Mouse (Mus musculus) limb, embryonic 15.5 days (tissue): ENCODE measurements at regions not wholly inside any gene's neighbourhood (a gene's known extent, or its start where the extent isn't known, plus 50 kb on each side); places are given as distances from the start of the nearest gene placed in this dataset.
A peak's percentile ranks its signal among the peaks of the same experiment; 100 is the strongest.

Source experiments
- ATAC-seq: fragments of 200-750 bp; cut with Nextera tagmentation; 2 replicates; pipeline ENCODE4 v1.8.0; 2017; ENCODE audit warnings: low read depth, moderate TSS enrichment; ENCODE audit not compliant: insufficient number of reproducible peaks, low FRiP score, low TSS enrichment
- H3K27ac ChIP-seq: fragments of 300-500 bp; sonication (generic); 2 replicates; pipeline ENCODE4 v1.5.1; 2015; ENCODE audit warnings: moderate library complexity, mild to moderate bottlenecking, inconsistent platforms
- H3K27me3 ChIP-seq: fragments of 300-500 bp; sonication (generic); 2 replicates; pipeline ENCODE4 v1.6.1; 2015; ENCODE audit warnings: inconsistent platforms
- H3K36me3 ChIP-seq: fragments of 300-500 bp; sonication (generic); 2 replicates; pipeline ENCODE4 v1.6.1; 2015; ENCODE audit warnings: inconsistent platforms
- H3K4me1 ChIP-seq: fragments of 300-500 bp; sonication (generic); 2 replicates; pipeline ENCODE4 v1.6.1; 2015; ENCODE audit warnings: inconsistent platforms
- H3K4me2 ChIP-seq: fragments of 300-500 bp; sonication (generic); 2 replicates; pipeline ENCODE4 v1.6.1; 2015; ENCODE audit warnings: mild to moderate bottlenecking, inconsistent platforms
- H3K4me3 ChIP-seq: fragments of 300-500 bp; sonication (generic); 2 replicates; pipeline ENCODE4 v1.5.1; 2015; ENCODE audit warnings: mild to moderate bottlenecking, inconsistent platforms
- H3K9ac ChIP-seq: fragments of 300-500 bp; sonication (generic); 2 replicates; pipeline ENCODE4 v1.6.1; 2015; ENCODE audit warnings: inconsistent platforms
- H3K9me3 ChIP-seq: fragments of 300-500 bp; sonication (generic); 2 replicates; pipeline ENCODE4 v1.6.1; 2016; ENCODE audit warnings: inconsistent platforms
- WGBS: fragments of 180-500 bp; shearing (Covaris S2); methylation state at CpG from one replicate; pipeline ENCODE4 v1.1.7; 2015; 5-methylcytosine and 5-hydroxymethylcytosine counted together

- H3K27me3 ChIP-seq, result no peaks in the 10 kb centered on the region
- ATAC-seq, result no peak
- 79% methylated on average over 11 of the region's 11 CpGs for WGBS
Measured at GRCm38 (mm10) chr6:117569576-117570326, 271.2 kb upstream of the Zfp637 start.

GRCm38 (mm10) chr6:117570346-117570745, 270.6 kb upstream of the Zfp637 start:
- no peak for ATAC-seq
- H3K9ac ChIP-seq, result no peak overlapping the region
- H3K36me3 ChIP-seq, result no peaks in the 10 kb centered on the region
- H3K27ac ChIP-seq, result no peak overlapping the region
- no peak overlapping the region for H3K4me3 ChIP-seq
- H3K4me2 ChIP-seq, result no peak overlapping the region
- WGBS, result 77% methylated on average over 7 of the region's 7 CpGs
- H3K9me3 ChIP-seq, result no peaks in the 10 kb centered on the region
- no peaks in the 10 kb centered on the region for H3K27me3 ChIP-seq
- H3K4me1 ChIP-seq, result 0 out of 2 replicates have a peak, but pooled peaks cover 6% of the 10 kb centered on the region

More at GRCm38 (mm10) chr6:117569576-117570326, 271.2 kb upstream of the Zfp637 start:
- H3K4me2 ChIP-seq, result no peak overlapping the region
- H3K36me3 ChIP-seq, result no peaks in the 10 kb centered on the region
- no peak overlapping the region for H3K27ac ChIP-seq
- 0 out of 2 replicates have a peak, but pooled peaks cover 6% of the 10 kb centered on the region for H3K4me1 ChIP-seq
- H3K4me3 ChIP-seq, result no peak overlapping the region
- no peak overlapping the region for H3K9ac ChIP-seq
- no peaks in the 10 kb centered on the region for H3K9me3 ChIP-seq

- 75% methylated on average over 4 of the region's 4 CpGs for WGBS
- Histone ChIP-seq H3K27ac (no peak overlapping the region), H3K9ac (no peak overlapping the region), H3K36me3 (no peaks in the 10 kb centered on the region), H3K9me3 (no peaks in the 10 kb centered on the region), H3K4me3 (no peak overlapping the region), H3K4me1 (0 out of 2 replicates have a peak, but pooled peaks cover 6% of the 10 kb centered on the region), H3K4me2 (no peak overlapping the region), H3K27me3 (no peaks in the 10 kb centered on the region)
- ATAC-seq, result no peak
Measured at GRCm38 (mm10) chr6:117570791-117571190, 270.2 kb upstream of the Zfp637 start.

- Histone ChIP-seq H3K27me3 (no peaks in the 10 kb centered on the region), H3K9me3 (no peaks in the 10 kb centered on the region), H3K27ac (no peak overlapping the region), H3K9ac (no peak overlapping the region), H3K4me1 (0 out of 2 replicates have a peak, but pooled peaks cover 6% of the 10 kb centered on the region), H3K4me2 (no peak overlapping the region), H3K4me3 (no peak overlapping the region), H3K36me3 (no peaks in the 10 kb centered on the region)
- ATAC-seq, result no peak
- WGBS, result 80% methylated on average over 14 of the region's 14 CpGs
Measured at GRCm38 (mm10) chr6:117572006-117572405, 269.0 kb upstream of the Zfp637 start.

- WGBS, result 92% methylated on average over 8 of the region's 8 CpGs
- ATAC-seq, result no peak
- H3K9ac ChIP-seq, result no peak overlapping the region
Measured at GRCm38 (mm10) chr6:117573371-117573770, 267.6 kb upstream of the Zfp637 start.

GRCm38 (mm10) chr6:117574146-117574545, 266.8 kb upstream of the Zfp637 start:
- Histone ChIP-seq H3K4me2 (no peak overlapping the region), H3K4me1 (0 out of 2 replicates have a peak, but pooled peaks cover 6% of the 10 kb centered on the region), H3K36me3 (no peaks in the 10 kb centered on the region), H3K9me3 (no peaks in the 10 kb centered on the region), H3K9ac (no peak overlapping the region), H3K27me3 (no peaks in the 10 kb centered on the region), H3K27ac (no peak overlapping the region), H3K4me3 (no peak overlapping the region)
- 75% methylated on average over 10 of the region's 10 CpGs for WGBS
- ATAC-seq, result no peak

More at GRCm38 (mm10) chr6:117573371-117573770, 267.6 kb upstream of the Zfp637 start:
- 0 out of 2 replicates have a peak, but pooled peaks cover 6% of the 10 kb centered on the region for H3K4me1 ChIP-seq
- no peaks in the 10 kb centered on the region for H3K27me3 ChIP-seq
- H3K4me3 ChIP-seq, result no peak overlapping the region
- no peak overlapping the region for H3K27ac ChIP-seq
- no peak overlapping the region for H3K4me2 ChIP-seq
- H3K9me3 ChIP-seq, result no peaks in the 10 kb centered on the region
- no peaks in the 10 kb centered on the region for H3K36me3 ChIP-seq

- Histone ChIP-seq H3K9ac (no peak overlapping the region), H3K27me3 (no peaks in the 10 kb centered on the region), H3K36me3 (no peaks in the 10 kb centered on the region), H3K4me2 (no peak overlapping the region), H3K4me3 (no peak overlapping the region), H3K27ac (no peak overlapping the region), H3K4me1 (0 out of 2 replicates have a peak, but pooled peaks cover 6% of the 10 kb centered on the region), H3K9me3 (no peaks in the 10 kb centered on the region)
- 0 out of 2 replicates have a peak, but pooled peaks have one; percentile 35 for ATAC-seq
- 81% methylated on average over 5 of the region's 5 CpGs for WGBS
Measured at GRCm38 (mm10) chr6:117575057-117575456, 265.9 kb upstream of the Zfp637 start.

- Histone ChIP-seq H3K27ac (no peak overlapping the region), H3K4me1 (no peaks in the 10 kb centered on the region), H3K9ac (no peak overlapping the region), H3K4me2 (no peak overlapping the region), H3K9me3 (no peaks in the 10 kb centered on the region), H3K27me3 (no peaks in the 10 kb centered on the region), H3K4me3 (no peak overlapping the region), H3K36me3 (no peaks in the 10 kb centered on the region)
- WGBS, result 83% methylated on average over 9 of the region's 9 CpGs
- ATAC-seq, result no peak
Measured at GRCm38 (mm10) chr6:117576021-117576420, 265.0 kb upstream of the Zfp637 start.

- no peaks in the 10 kb centered on the region for H3K9me3 ChIP-seq
- H3K27me3 ChIP-seq, result no peaks in the 10 kb centered on the region
- H3K36me3 ChIP-seq, result no peaks in the 10 kb centered on the region
- no peak overlapping the region for H3K4me2 ChIP-seq
- H3K9ac ChIP-seq, result no peak overlapping the region
- H3K4me1 ChIP-seq, result no peaks in the 10 kb centered on the region
- H3K27ac ChIP-seq, result no peak overlapping the region
- no peak for ATAC-seq
- WGBS, result 71% methylated on average over 10 of the region's 10 CpGs
- no peak overlapping the region for H3K4me3 ChIP-seq
Measured at GRCm38 (mm10) chr6:117577539-117578521, 263.1 kb upstream of the Zfp637 start.

GRCm38 (mm10) chr6:117580951-117581350, 260.0 kb upstream of the Zfp637 start:
- H3K27me3 ChIP-seq, result no peaks in the 10 kb centered on the region
- no peaks in the 10 kb centered on the region for H3K36me3 ChIP-seq
- WGBS, result 51% methylated on average over 2 of the region's 2 CpGs
- no peak overlapping the region for H3K27ac ChIP-seq
- no peaks in the 10 kb centered on the region for H3K9me3 ChIP-seq
- no peak overlapping the region for H3K4me2 ChIP-seq
- no peak overlapping the region for H3K4me3 ChIP-seq
- H3K9ac ChIP-seq, result no peak overlapping the region
- no peak for ATAC-seq
- no peaks in the 10 kb centered on the region for H3K4me1 ChIP-seq

- Histone ChIP-seq H3K9ac (no peak overlapping the region), H3K27me3 (no peaks in the 10 kb centered on the region), H3K4me3 (no peak overlapping the region), H3K27ac (no peak overlapping the region), H3K36me3 (no peaks in the 10 kb centered on the region), H3K4me1 (no peaks in the 10 kb centered on the region), H3K9me3 (no peaks in the 10 kb centered on the region), H3K4me2 (no peak overlapping the region)
- 83% methylated on average over 11 of the region's 11 CpGs for WGBS
- ATAC-seq, result no peak
Measured at GRCm38 (mm10) chr6:117583121-117583520, 257.9 kb upstream of the Zfp637 start.

- Histone ChIP-seq H3K9me3 (no peaks in the 10 kb centered on the region), H3K4me2 (no peak overlapping the region), H3K27ac (no peak overlapping the region), H3K36me3 (no peaks in the 10 kb centered on the region), H3K9ac (no peak overlapping the region), H3K4me1 (no peaks in the 10 kb centered on the region), H3K27me3 (no peaks in the 10 kb centered on the region), H3K4me3 (no peak overlapping the region)
- WGBS, result 92% methylated on average over 5 of the region's 5 CpGs
- no peak for ATAC-seq
Measured at GRCm38 (mm10) chr6:117584563-117584962, 256.4 kb upstream of the Zfp637 start.
